Mouse (Mus musculus): ENCODE results near the gene Creg2.
"Not testable (repeated sequence)": the region's sequence is repeated elsewhere in the genome, so short reads cannot be mapped to it uniquely, and the experiment has no call there.

Creg2 gene

DNA sequence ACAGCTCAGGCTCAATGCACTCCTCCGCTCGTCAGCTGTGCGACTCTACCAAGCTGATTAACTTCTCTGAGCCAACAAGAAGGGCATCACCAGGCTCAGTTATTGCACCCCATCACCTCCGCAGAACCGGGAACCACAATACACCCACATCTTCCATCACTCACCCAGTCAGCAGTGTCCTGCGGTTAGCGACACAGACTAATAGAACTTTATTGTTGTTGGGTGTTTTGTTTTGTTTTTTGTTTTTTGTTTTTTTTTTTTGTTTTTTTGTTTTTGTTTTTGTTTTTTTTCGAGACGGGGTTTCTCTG, at the start of gene Creg2:
Creg2 (minus strand) TSS at position 234 of the 308 bp plus-strand sequence.
- DNase-seq (ENCODE audit: extremely low read depth, low read depth): no peak

- no peak for DNase-seq (ENCODE audit: extremely low read depth, low read depth)
These were observed 49.5 kb upstream of the Creg2 start for GRCm38 (mm10) chr1:39700599-39701273.

DNA sequence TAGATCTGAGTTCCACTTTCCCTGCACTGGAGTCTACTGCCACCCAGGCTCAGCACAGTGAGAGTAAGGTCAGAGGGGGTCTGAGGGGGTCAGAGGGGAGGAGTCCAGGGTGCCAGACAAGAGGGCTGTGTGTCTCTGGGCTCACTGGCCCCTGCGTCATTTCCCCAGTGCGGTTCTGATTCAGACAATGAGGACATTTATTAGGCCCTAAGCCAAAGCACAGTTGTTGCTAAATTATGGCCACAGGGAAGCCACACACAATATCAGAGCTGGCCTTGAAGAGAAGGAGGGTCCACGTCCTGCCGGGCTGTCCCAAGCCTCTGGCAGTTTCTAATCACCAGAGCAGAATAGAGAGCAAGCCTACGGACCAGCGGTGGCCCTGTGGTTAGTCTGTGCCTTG, 47.2 kb upstream of the Creg2 start:
- no peak for DNase-seq (ENCODE audit: extremely low read depth, low read depth)

DNA sequence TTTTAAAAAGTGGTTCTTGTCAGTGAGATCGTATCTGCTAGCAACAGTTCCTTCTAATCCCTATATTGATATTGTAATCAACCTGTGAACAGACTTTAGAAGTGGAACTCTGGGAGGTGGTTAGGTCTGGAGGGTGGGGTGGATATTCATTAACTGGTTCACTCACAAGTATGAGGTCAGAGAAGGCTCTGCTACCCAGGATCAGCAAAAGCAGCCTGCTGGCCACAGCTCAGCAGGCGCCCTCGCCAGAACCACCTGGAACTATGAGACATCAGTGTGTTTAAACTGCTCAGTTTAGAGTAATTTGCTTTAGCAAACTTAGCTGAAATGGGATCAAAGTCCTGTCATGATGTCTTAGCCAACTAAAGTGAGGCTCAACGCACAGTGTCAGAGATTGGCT, 43.9 kb upstream of the Creg2 start:
- no peak for DNase-seq (ENCODE audit: extremely low read depth, low read depth)

GRCm38 (mm10) chr1:39694756-39695155, 43.5 kb upstream of the Creg2 start:
- DNase-seq (ENCODE audit: extremely low read depth, low read depth): no peak

GRCm38 (mm10) chr1:39691974-39692373, 40.7 kb upstream of the Creg2 start:
- no peak for DNase-seq (ENCODE audit: extremely low read depth, low read depth)

DNA sequence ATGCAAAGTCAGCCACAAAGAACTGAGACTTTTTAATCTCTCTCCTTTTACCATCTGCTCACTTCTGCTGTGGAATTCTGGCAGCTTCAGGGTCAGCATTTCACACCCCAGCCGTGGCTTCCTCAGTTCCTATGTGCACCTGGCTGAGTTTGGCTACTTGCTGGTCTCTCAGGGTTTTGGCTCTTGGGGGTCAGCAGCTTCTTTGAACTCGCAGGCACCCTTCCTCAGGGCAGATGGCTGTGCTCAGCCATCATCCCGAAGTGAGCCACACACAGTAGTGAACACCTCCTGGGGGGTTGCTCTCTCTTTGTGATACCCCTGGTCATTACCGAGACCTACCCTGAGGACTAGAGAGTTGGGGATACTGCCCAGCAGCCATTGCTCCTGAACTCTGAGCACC, 39.8 kb upstream of the Creg2 start:
- no peak for DNase-seq (ENCODE audit: extremely low read depth, low read depth)

- no peak for DNase-seq (ENCODE audit: extremely low read depth, low read depth)
These were observed 37.3 kb upstream of the Creg2 start for GRCm38 (mm10) chr1:39688573-39688972.

DNA sequence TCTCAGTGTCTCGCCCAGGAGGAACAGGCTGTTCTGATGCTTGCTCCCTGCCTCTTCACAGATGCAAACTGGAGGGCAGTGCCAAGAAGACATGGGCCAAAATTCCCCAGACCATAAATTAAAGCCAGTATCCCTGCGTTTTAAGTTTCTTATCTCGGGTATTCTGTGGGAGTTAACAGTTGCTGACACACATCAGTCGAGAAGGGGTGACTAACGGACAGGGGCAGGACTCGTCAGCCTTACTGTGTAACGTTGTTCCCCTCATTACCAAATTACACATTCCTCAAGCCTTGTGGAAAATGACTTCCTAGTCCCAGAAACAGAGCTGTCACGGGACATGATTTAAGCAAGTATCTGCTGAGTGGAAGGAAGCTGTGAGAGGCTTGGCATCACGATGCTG, 36.0 kb upstream of the Creg2 start:
- DNase-seq (ENCODE audit: extremely low read depth, low read depth): no peak

DNA sequence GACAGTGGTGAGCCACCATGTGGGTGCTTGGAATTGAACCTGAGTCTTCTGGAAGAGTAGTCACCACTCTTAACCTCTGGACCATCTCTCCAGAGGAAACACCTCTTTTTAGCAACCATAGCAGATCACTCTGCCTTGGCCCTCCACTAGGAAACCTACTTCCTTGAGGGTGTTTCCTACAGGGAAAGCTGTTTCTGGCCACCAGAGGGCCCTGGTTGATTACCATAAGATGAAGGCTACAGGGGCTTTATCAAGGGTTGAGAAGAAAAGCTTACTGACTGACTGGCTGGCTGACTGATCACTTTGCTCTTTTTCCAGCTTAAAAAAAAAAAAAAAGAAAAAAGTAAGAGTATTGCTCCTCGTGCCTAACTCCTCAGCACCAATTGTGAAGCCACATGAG, 34.6 kb upstream of the Creg2 start:
- peak; percentile 27 for DNase-seq (ENCODE audit: extremely low read depth, low read depth)

DNA sequence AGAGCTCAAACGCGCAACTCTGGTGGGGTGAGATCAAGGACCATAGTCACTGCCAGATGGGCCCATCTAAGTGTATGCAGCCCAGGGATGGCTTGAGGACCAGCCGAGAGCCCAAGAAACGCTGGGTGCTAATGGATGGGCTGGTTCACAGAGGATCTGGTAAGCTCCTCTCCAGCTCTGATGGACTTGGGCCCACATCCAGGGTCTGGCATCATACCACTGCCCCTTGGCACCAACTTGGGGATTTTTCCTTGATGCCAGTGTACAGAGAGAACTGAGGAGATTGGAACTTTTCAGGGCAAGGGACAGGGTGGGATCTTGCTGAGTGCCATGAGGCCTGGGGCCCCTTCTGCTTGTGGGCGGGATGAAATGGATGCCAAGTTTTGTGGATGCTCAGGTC, 30.4 kb upstream of the Creg2 start:
- no peak for DNase-seq (ENCODE audit: extremely low read depth, low read depth)

DNA sequence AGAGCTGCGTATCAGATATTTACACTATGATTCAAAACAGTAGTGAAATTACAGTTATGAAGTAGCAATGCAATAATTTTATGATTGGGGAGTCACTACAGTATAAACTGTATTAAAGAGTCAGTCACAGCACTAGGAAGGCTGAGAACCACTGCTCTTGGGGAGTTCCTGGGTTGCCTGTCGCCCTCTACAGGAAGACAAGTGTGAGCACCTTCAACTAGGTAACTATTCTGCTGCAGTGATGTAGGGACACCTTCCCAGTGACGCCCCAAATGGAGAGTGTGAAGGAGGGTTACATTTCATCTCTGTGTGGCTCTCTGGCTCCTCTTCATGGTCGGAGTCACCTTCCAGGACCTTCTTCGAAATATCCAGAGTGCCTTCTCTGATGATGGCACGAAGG, 29.3 kb upstream of the Creg2 start:
- no peak for DNase-seq (ENCODE audit: extremely low read depth, low read depth)

GRCm38 (mm10) chr1:39678883-39679282, 27.6 kb upstream of the Creg2 start:
- DNase-seq (ENCODE audit: extremely low read depth, low read depth): no peak

DNA sequence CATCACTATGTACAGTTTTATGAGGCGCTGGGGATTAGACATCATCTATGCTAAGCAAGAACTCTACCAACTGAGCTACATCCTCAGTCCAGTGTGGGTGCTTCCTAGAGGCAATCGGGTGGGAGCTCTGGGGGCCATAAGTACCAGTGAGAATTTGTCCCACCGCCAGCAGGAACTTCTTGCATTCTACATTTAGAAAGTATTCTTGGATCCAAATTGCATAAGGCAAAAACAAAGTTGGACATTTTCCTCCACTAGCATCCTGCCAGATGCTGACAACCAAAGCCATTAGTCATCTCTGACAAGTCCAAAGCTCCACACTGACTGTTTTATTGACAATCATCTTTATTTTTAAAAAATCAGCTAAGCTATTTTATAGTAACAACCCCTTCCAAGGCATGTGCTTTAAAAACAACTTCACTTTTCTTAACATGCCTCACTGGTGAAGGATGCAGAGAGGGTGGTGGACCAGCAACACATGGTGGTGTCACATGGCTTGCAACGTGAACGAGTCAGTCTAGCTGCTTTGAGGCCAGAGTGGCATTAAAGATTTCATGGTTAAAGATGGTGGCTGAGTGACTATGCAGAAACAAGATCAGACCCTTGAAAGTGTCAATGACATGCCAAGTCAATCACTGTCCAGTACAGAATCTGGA, 25.1 kb upstream of the Creg2 start:
- DNase-seq (ENCODE audit: extremely low read depth, low read depth): no peak

DNA sequence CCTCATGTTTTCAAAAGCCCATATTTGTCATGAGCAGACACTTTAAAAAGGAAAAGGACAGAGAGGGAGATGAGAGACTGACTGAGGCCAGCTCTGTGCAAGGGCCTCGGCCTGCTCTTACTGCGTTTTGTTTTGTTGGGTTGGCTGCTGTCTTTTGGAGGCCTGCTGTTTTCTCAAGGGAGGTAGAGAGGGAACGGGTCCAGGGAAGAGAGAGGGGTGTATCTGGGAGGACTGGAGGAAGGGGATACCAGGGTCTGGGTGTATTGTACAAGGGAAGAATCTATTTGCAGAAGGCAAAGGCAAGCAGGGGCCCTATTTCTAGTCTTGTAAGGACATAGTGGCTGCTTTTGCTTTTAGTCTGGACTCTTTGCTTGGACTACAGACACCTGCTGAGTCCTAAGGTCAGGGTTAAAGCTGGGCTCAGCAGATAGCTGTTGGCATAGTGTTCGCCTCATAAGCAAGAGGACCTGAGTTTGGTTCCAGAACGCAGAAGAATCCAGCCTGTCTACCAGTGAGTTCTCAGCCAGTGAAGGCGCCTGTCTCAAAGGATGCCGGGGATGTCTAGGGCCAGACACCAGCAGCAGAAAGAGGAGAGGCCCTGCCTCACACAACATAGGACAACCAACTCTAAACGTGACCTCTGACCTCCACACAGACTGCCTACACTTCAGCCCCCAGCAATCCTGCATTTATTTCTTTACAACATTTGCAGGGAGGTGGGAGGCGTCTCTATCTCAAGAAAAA, 21.3 kb upstream of the Creg2 start:
- no peak for DNase-seq (ENCODE audit: extremely low read depth, low read depth)

DNA sequence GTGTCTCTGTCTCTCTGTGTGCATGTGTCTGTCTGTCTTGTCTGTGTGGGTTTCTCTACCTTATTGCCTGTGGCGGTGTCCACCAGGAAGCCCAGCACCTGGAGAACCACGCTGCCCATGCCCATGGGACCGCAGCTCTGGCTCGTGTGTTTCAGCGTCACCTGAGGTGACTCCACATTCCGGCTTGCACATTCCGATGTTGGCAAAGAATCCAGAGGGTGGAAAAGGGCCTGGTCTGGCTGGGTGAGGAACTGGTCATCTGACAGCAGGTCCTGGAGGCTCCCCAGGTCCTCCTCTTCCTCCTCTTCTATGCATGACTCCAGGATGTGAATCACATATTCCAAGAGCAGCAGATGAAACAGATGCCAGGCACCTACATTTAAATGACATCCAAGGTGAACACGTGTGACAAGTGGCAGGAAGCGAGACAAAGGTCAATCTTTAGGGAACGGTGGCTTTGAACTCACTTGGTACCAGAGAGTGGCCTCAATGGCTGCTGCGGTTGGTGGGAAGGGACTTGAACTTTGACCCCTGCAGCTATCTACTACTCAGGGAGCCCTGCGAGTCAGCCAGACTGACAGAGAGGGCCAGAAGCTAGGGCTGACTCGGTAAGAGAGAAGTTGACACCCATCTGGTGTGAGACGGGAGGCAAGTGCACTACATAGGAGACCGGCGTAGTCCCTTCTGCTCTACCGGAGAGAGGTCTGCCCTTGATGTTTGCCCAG, 19.1 kb upstream of the Creg2 start:
- no peak for DNase-seq (ENCODE audit: extremely low read depth, low read depth)

DNA sequence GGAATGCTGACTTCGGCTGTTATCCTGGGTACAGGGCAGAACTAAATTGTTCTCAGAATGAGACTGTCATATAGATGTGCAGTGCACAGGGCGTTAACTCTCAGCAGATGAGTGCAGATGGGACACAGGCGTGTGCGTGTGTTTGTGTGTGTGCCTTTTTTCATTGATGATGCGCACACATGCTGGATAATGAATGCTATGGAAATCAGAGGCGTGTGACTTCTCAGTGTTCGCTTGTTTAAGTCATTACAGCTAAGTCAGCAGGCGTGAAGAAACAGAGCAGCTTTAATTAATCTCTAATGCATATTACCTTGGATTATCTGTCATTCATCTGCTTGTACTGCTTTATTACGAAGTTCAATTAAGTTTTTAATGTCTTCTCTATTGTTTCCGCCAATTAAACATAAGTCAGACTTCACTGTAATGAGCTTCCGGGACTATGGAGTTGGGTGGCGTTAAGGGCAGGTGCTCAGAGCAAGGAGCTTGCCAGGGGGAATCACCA, 15.5 kb upstream of the Creg2 start:
- DNase-seq (ENCODE audit: extremely low read depth, low read depth): no peak

GRCm38 (mm10) chr1:39664039-39664625, 12.9 kb upstream of the Creg2 start:
- DNase-seq (ENCODE audit: extremely low read depth, low read depth): no peak

GRCm38 (mm10) chr1:39663050-39663449, 11.8 kb upstream of the Creg2 start:
- DNase-seq (ENCODE audit: extremely low read depth, low read depth): no peak

DNA sequence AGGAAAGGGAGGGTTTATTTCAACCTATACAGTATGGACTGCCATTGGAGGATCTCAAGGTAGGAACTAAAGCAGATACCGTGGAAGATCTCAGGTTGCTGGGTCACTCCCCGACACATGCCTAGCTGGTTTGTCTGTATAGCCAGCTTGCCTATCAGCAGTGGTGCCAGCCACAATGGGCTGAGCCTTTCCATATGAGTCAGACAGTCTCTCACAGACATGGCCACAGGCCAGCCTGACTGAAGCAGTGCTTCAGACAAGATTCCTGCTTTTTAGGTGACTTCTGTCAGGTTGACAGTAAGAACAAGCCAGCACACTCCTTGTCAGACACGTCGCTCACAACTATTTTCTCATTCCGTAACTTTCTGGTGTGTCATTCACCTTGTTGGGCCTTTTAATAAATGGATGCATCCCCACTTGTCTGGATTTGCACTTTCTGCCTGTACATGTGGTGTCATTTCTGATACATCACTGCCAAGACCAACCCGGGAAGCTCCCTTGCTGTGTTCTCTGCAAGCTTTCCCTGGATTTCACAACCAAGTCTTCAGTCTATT, 5.8 kb upstream of the Creg2 start:
- no peak for DNase-seq (ENCODE audit: extremely low read depth, low read depth)

GRCm38 (mm10) chr1:39654901-39655300, 3.6 kb upstream of the Creg2 start:
- not testable (repeated sequence) for DNase-seq (ENCODE audit: extremely low read depth, low read depth)
